Mouse (Mus musculus): ENCODE data around the gene Axin2. TPM values are rescaled to one million over a fixed set of nuclear protein-coding genes. Genes with fewer than 3 reads are reported as not detected.

Gene Axin2
- total RNA-seq, 2 experiments from 2014 or later = 0.51 TPM; not detected in 1

DNA sequence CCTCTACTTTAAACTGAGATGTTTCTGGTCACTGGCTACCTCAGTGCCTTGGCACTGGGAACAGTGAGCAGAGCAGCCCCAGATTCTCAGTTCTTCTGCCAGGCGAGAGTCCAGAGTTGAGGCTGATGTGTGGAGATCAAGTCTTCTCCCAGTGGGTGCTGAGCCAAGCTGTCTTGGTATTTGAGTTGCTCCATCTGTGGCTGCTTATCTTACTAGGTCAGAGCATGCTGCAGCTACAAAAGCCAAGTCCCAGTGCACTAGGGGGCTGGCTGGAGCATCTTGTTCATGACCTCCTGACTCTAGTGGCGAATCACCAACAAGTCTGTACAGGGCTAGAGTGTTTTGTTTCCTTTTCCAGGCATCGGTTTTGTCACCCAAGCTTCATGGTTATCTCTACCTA is 77.7 kb downstream of the Axin2 start:
- no peak for ATAC-seq (replicated peaks; ENCODE audit: low FRiP score, poor library complexity, severe bottlenecking)

Other genes with a start within 250 kb of the Axin2 start
- gene E030025P04Rik, start 224.0 kb downstream of the Axin2 start, total RNA-seq (2015; ENCODE audit: low replicate concordance) = not detected in 2 replicates
- not detected in 2 replicates for gene E030025P04Rik, start 224.0 kb downstream of the Axin2 start, total RNA-seq (2017; ENCODE audit: low replicate concordance)

Data from erythroblast, adult 5-6 weeks (primary cell).